In the genomic region with DNA sequence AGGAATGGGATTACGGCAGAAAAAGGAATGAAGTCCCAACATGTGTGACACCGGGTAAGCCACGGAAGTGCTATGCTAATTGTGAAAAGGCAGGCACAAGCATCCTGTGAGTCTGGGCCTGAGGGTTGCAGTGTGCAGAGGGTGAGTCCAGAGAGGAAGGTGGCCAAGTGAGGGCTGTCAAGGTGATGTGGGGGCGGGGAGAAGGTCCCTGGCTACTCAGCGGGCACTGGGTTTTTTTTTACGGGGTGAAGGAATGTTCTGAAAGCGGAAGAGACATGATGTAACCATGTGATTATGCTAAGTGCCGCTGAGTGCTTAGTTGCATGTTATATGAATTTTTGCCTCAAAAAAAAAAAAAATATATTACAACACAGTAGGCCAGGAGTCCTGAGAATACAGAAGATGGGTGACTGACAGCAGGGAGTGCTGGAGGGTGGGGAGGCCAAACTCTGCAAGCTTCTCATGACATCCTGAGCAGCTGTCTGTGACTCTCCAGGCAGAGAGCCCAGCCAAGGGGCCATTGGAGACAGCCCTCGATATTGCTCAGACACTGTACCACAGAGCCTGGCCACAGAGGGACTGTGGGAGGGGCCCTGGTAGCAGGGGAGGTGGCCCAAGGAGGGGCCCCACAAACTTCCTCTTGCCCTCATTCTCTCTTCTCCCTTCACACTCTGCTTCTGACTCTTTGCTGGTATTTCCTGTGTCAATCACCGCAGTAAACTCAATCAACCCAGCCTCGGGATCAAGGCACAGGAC, we compare ENCODE assay signal across 1 mouse cellular context.
TF ChIP-seq lines count a peak whose summit lies in the region.

No protein-coding gene starts in this region.

TF ChIP-seq in CH12.LX, 34 proteins besides CTCF, POLR2A, EP300 and RAD21 (continued from another document):
- TF ChIP-seq HCFC1 (IDR thresholded peaks at IDR 0.05; ENCODE audit: low read depth, low read length) (no peak), RCOR1 (conservative IDR thresholded peaks at IDR 0.05; ENCODE audit: low read depth, low read length) (0 out of 2 replicates have a peak, but pooled peaks have one; percentile 47), MEF2A (IDR thresholded peaks at IDR 0.05; ENCODE audit: borderline replicate concordance, low read depth, low read length) (no peak), POLR2AphosphoS2 (IDR thresholded peaks at IDR 0.05; ENCODE audit: low read depth, low read length) (0 out of 2 replicates have a peak, but pooled peaks have one; percentile 48), ETS1 (conservative IDR thresholded peaks at IDR 0.05; ENCODE audit: low read depth, low read length) (peak; percentile 80; the same call in 1 of the 2 replicates), PAX5 (IDR thresholded peaks at IDR 0.05; ENCODE audit: low read length) (no peak), TCF12 (IDR thresholded peaks at IDR 0.05; ENCODE audit: low read depth, low read length) (peak; percentile 66), SMC3 (IDR thresholded peaks at IDR 0.05; ENCODE audit: low read depth, low read length) (no peak), MAZ (IDR thresholded peaks at IDR 0.05; ENCODE audit: low read depth, low read length) (peak; percentile 90), ELF1 (IDR thresholded peaks at IDR 0.05; ENCODE audit: low read depth, low read length) (peak; percentile 57), IRF4 (IDR thresholded peaks at IDR 0.05; ENCODE audit: low read depth, low read length) (peak; percentile 85), ZNF384 (IDR thresholded peaks at IDR 0.05; ENCODE audit: low read depth, low read length) (peak; percentile 76), NRF1 (IDR thresholded peaks at IDR 0.05; ENCODE audit: low read depth, low read length) (no peak; the same call in 1 of the 2 replicates)
